21 mouse cellular contexts compared by ENCODE assay signal in genomic region chr11:7780476-7781112, GRCm38 (mm10).
A peak's percentile ranks its signal among the peaks of the same experiment; 100 is the strongest.
DNase-seq lines count a peak whose midpoint lies in the region; TF ChIP-seq lines count a peak whose summit lies in the region.
"Had no signal": no experiment of that assay in that cellular context is flagged by ENCODE, and none has a peak within 500 bp of the region (broad histone marks: within the 10 kb centered on the region; RNA-seq: fewer than 3 reads in every experiment).

No protein-coding gene starts in this region.

- H3K79me2 ChIP-seq in C2C12 (ENCODE audit: control insufficient read depth, insufficient read depth): no peaks in the 10 kb centered on the region
- no peaks in the 10 kb centered on the region for H3K79me2 ChIP-seq in myocyte (ENCODE audit: control insufficient read depth, insufficient read depth)

- H3K4me3 ChIP-seq in heart, embryonic 10.5 days: no peak overlapping the region
- H3K4me3 ChIP-seq in C2C12 (ENCODE audit: insufficient read depth, poor library complexity, severe bottlenecking) (no peak overlapping the region), myocyte (no peak overlapping the region)
- H3K4me3 ChIP-seq in embryonic fibroblast, embryonic 13.5 days (ENCODE audit: insufficient read depth, low read length): no peak overlapping the region
- H3K4me3 ChIP-seq in thymus, adult 2 months (ENCODE audit: control insufficient read depth, insufficient read depth, low read length): no peak overlapping the region
- H3K4me3 ChIP-seq: erythroblast, embryonic 14.5 days; forebrain, embryonic 15.5 days; liver, embryonic 12.5 days; megakaryocyte, embryonic 14.5 days had no signal

- H3K4me1 ChIP-seq in heart, embryonic 10.5 days: no peaks in the 10 kb centered on the region
- H3K4me1 ChIP-seq in embryonic fibroblast, embryonic 13.5 days (ENCODE audit: control insufficient read depth, insufficient read depth, low read length): peaks cover 5% of the 10 kb centered on the region; the same call in 1 of the 2 replicates
- no peaks in the 10 kb centered on the region for H3K4me1 ChIP-seq in thymus, adult 2 months (replicated peaks; ENCODE audit: control insufficient read depth, insufficient read depth, low read length)
- H3K4me1 ChIP-seq: forebrain, embryonic 15.5 days; liver, embryonic 12.5 days; megakaryocyte, embryonic 14.5 days had no signal

- H3K27ac ChIP-seq in heart, embryonic 10.5 days: no peak overlapping the region
- peak overlapping the region; percentile 65 for H3K27ac ChIP-seq in embryonic fibroblast, embryonic 13.5 days (ENCODE audit: insufficient read depth, low read length)
- H3K27ac ChIP-seq in thymus, adult 2 months (ENCODE audit: control insufficient read depth, insufficient read depth, low read length): no peak overlapping the region
- H3K27ac ChIP-seq: forebrain, embryonic 15.5 days; kidney, postnatal 0 days; liver, embryonic 12.5 days had no signal

- no peaks in the 10 kb centered on the region for H3K36me3 ChIP-seq in heart, embryonic 10.5 days
- H3K36me3 ChIP-seq in C2C12 (ENCODE audit: control insufficient read depth, insufficient read depth) (no peaks in the 10 kb centered on the region), myocyte (ENCODE audit: control insufficient read depth, insufficient read depth) (no peaks in the 10 kb centered on the region)
- H3K36me3 ChIP-seq in thymus, adult 2 months (ENCODE audit: control insufficient read depth, insufficient read depth, low read length): no peaks in the 10 kb centered on the region
- H3K36me3 ChIP-seq: forebrain, embryonic 15.5 days; liver, embryonic 12.5 days had no signal

- no peak overlapping the region for H3K4me2 ChIP-seq in myocyte (ENCODE audit: low read depth)
- H3K4me2 ChIP-seq: forebrain, embryonic 15.5 days; liver, embryonic 12.5 days had no signal

- H3K79me3 ChIP-seq in C2C12 (ENCODE audit: low read depth): no peaks in the 10 kb centered on the region

- no peak for TF ChIP-seq CTCF in C2C12 (IDR thresholded peaks at IDR 0.05; ENCODE audit: control insufficient read depth, insufficient read depth, insufficient read length)
- TF ChIP-seq CTCF in embryonic fibroblast, embryonic 13.5 days (IDR thresholded peaks at IDR 0.05; ENCODE audit: borderline replicate concordance, insufficient read depth, low read length): no peak
- TF ChIP-seq CTCF in thymus, adult 2 months (IDR thresholded peaks at IDR 0.05; ENCODE audit: borderline replicate concordance, control insufficient read depth, extremely low read depth, insufficient read depth, low read length, poor library complexity): no peak

- WGBS in heart, embryonic 10.5 days: 81% methylated on average over 8 of the region's 8 CpGs
- WGBS in thymus, adult 2 months: 88% methylated on average over 8 of the region's 8 CpGs

- DNase-seq in heart, postnatal 4 days: peak; percentile 8
- DNase-seq in heart, embryonic 10.5 days (ENCODE audit: low spot score): no peak
- DNase-seq in thymus, adult 2 months: no peak
- no peak for DNase-seq in cerebellum, adult 11-12 months
- DNase-seq: adrenal gland, postnatal 14 days; cerebellum, adult 18-20 months; cerebellum, postnatal 25 days; embryo, embryonic 11 days; heart, adult 11 months; kidney, adult 18-20 months; lung, adult 2 months; retina, postnatal 1 day; thymus, postnatal 14 days had no signal

- no peaks in the 10 kb centered on the region for H3K9me3 ChIP-seq in heart, embryonic 10.5 days
- H3K9me3 ChIP-seq: forebrain, embryonic 15.5 days; liver, embryonic 12.5 days had no signal

- TF ChIP-seq POLR2A in embryonic fibroblast, embryonic 13.5 days (IDR thresholded peaks at IDR 0.05; ENCODE audit: low read depth, low read length): no peak
- no peak for TF ChIP-seq POLR2A in myocyte (IDR thresholded peaks at IDR 0.05; ENCODE audit: insufficient read length, low read depth)
- TF ChIP-seq POLR2A in thymus, adult 2 months (IDR thresholded peaks at IDR 0.05; ENCODE audit: control insufficient read depth, extremely low read depth, insufficient read depth, low read length, poor library complexity): no peak

- H3ac ChIP-seq in C2C12 (ENCODE audit: control insufficient read depth, insufficient read length, low read depth): no peak overlapping the region
- no peak overlapping the region for H3ac ChIP-seq in myocyte (ENCODE audit: control insufficient read depth, insufficient read length)

- H3K27me3 ChIP-seq in heart, embryonic 10.5 days (ENCODE audit: insufficient read depth, poor library complexity, severe bottlenecking): no peaks in the 10 kb centered on the region
- no peaks in the 10 kb centered on the region for H3K27me3 ChIP-seq in C2C12 (ENCODE audit: control insufficient read depth, insufficient read depth, insufficient read length)
- no peaks in the 10 kb centered on the region for H3K27me3 ChIP-seq in myocyte (ENCODE audit: control insufficient read depth, insufficient read depth, insufficient read length)
- no peaks in the 10 kb centered on the region for H3K27me3 ChIP-seq in thymus, adult 2 months (ENCODE audit: control insufficient read depth, insufficient read depth, low read length)
- H3K27me3 ChIP-seq: forebrain, embryonic 15.5 days; liver, embryonic 12.5 days; megakaryocyte, embryonic 14.5 days had no signal

TF ChIP-seq in C2C12, 6 proteins besides CTCF, POLR2A, EP300 and RAD21:
- TF ChIP-seq FOSL1 (IDR thresholded peaks at IDR 0.05; ENCODE audit: insufficient read depth, low read length, poor library complexity, severe bottlenecking) (no peak), CEBPB (IDR thresholded peaks at IDR 0.05; ENCODE audit: low read depth) (peak; percentile 85), MAX (IDR thresholded peaks at IDR 0.05) (peak; percentile 23)
TF ChIP-seq in C2C12: peak in this region for 2.

TF ChIP-seq in myocyte, 11 proteins besides CTCF, POLR2A, EP300 and RAD21:
- TF ChIP-seq MYOD1 (IDR thresholded peaks at IDR 0.05; ENCODE audit: control insufficient read depth in 1 of 3, insufficient read length in 2 of 3, low read depth in 2 of 3) (no peak), REST (IDR thresholded peaks at IDR 0.05; ENCODE audit: insufficient read depth, insufficient read length) (no peak), MYOG (IDR thresholded peaks at IDR 0.05; ENCODE audit: control insufficient read depth in 1 of 3, insufficient read depth in 1 of 3, insufficient read length in 2 of 3, low read depth in 2 of 3) (no peak), SRF (IDR thresholded peaks at IDR 0.05; ENCODE audit: control insufficient read depth, insufficient read length, low read depth) (no peak), CEBPB (IDR thresholded peaks at IDR 0.05; ENCODE audit: insufficient read depth, poor library complexity, severe bottlenecking) (0 out of 2 replicates have a peak, but pooled peaks have one; percentile 18), TCF3 (IDR thresholded peaks at IDR 0.05; ENCODE audit: insufficient read length, low read depth) (no peak), TCF12 (IDR thresholded peaks at IDR 0.05; ENCODE audit: insufficient read depth, poor library complexity, severe bottlenecking) (no peak)
